Mouse (Mus musculus): ENCODE measurements around the gene Gja10. TPM values are rescaled to one million over a fixed set of nuclear protein-coding genes. Genes with fewer than 3 reads are reported as not detected.

Gja10 gene
- total RNA-seq (2023) = not detected

GRCm38 (mm10) chr4:32602660-32603059, at the start of gene Gja10:
Gja10 (minus strand) TSS chr4:32602760.

GRCm38 (mm10) chr4:32615034-32615881, 12.7 kb upstream of the Gja10 start, which contains the start of gene Casp8ap2:
Casp8ap2 (plus strand) TSS chr4:32615451.

Other genes with a start within 250 kb of the Gja10 start
- 10 to 100 TPM; 14.2 to 14.7 TPM for gene Casp8ap2, start 12.7 kb upstream of the Gja10 start, total RNA-seq (2023)
- 10 to 100 TPM; 11.2 to 11.4 TPM for gene Mdn1, start 54.4 kb upstream of the Gja10 start, total RNA-seq (2023)
- 10 to 100 TPM; 23.9 to 34.6 TPM for gene Lyrm2, start 197.5 kb upstream of the Gja10 start, total RNA-seq (2023)

Measured in neutrophil, adult 83 days (primary cell).